Mouse (Mus musculus): ENCODE data around the gene Fgr.

- TF ChIP-seq CTCF (IDR thresholded peaks at IDR 0.05; ENCODE audit: low read depth, low read length) (no peak), GATA1 (IDR thresholded peaks at IDR 0.05; ENCODE audit: borderline replicate concordance, low read length) (no peak), TAL1 (conservative IDR thresholded peaks at IDR 0.05; ENCODE audit: low read depth, low read length) (no peak)
Observed at GRCm38 (mm10) chr4:133050837-133051549, 77.1 kb downstream of the Fgr start.

All from G1E (cell line).